Mouse (Mus musculus) midbrain, postnatal 0 days (tissue): ENCODE data around the gene Nat9. TPM values are rescaled to one million over a fixed set of nuclear protein-coding genes. Genes with fewer than 3 reads are reported as not detected.
A peak's percentile ranks its signal among the peaks of the same experiment; 100 is the strongest.

Experiments used
- ATAC-seq: fragments of 200-750 bp; cut with Nextera tagmentation; 2 replicates; pipeline ENCODE4 v1.8.0; 2017; ENCODE audit warnings: moderate number of reproducible peaks, mild to moderate bottlenecking, moderate TSS enrichment, moderate library complexity; ENCODE audit not compliant: low FRiP score
- DNase-seq: peaks from one replicate; pipeline ENCODE4 v3.0.0-alpha.2; 2015; ENCODE audit warnings: low spot score
- H3K27ac ChIP-seq: fragments of 300-500 bp; sonication (generic); 2 replicates; pipeline ENCODE4 v1.5.1; 2014; ENCODE audit warnings: low read depth, mild to moderate bottlenecking, low read length, mixed read lengths
- H3K27me3 ChIP-seq: fragments of 300-500 bp; sonication (generic); 2 replicates; pipeline ENCODE4 v1.6.1; 2014; ENCODE audit warnings: low read length, control low read depth, mixed read lengths; ENCODE audit not compliant: insufficient read depth
- H3K36me3 ChIP-seq: fragments of 300-500 bp; sonication (generic); 2 replicates; pipeline ENCODE4 v1.6.1; 2014; ENCODE audit warnings: low read length, control low read depth, mixed read lengths; ENCODE audit not compliant: insufficient read depth
- H3K4me1 ChIP-seq: fragments of 300-500 bp; sonication (generic); 2 replicates; pipeline ENCODE4 v1.6.1; 2014; ENCODE audit warnings: mild to moderate bottlenecking, control low read depth, antibody characterized with exemption, low read length, mixed read lengths; ENCODE audit not compliant: insufficient read depth
- H3K4me2 ChIP-seq: fragments of 300-500 bp; sonication (generic); 2 replicates; pipeline ENCODE4 v1.6.1; 2014; ENCODE audit warnings: low read depth, mild to moderate bottlenecking, low read length, mixed read lengths; ENCODE audit not compliant: poor library complexity, severe bottlenecking
- H3K4me3 ChIP-seq: fragments of 300-500 bp; sonication (generic); 2 replicates; pipeline ENCODE4 v1.5.1; 2014; ENCODE audit warnings: low read depth, mild to moderate bottlenecking, low read length, moderate library complexity
- H3K9ac ChIP-seq: fragments of 300-500 bp; sonication (generic); replicated peaks from 2 replicates; pipeline ENCODE4 v1.6.1; 2014; ENCODE audit warnings: mild to moderate bottlenecking, low read length, moderate library complexity, mixed read lengths; ENCODE audit not compliant: poor library complexity, severe bottlenecking
- H3K9me3 ChIP-seq: fragments of 300-500 bp; sonication (generic); 2 replicates; pipeline ENCODE4 v1.6.1; 2016; ENCODE audit warnings: low read length, control low read depth
- CTCF ChIP-seq: IDR thresholded peaks from 2 replicates; pipeline ENCODE4 v1.5.1; 2016; ENCODE audit warnings: antibody characterized with exemption, mild to moderate bottlenecking
- WGBS: fragments of 180-500 bp; shearing (Covaris S2); extraction: QIAGEN DNeasy Blood & Tissue Kit; methylation state at CpG from one replicate; pipeline ENCODE4 v1.1.7; 2014; 5-methylcytosine and 5-hydroxymethylcytosine counted together
- polyA plus RNA-seq: library from polyadenylated mRNA; unstranded; fragments of >200 nt; fragmentation: Nextera tagmentation; extraction: Ambion mirVana; gene quantifications from 2 replicates; pipeline ENCODE4 v1.2.1, GENCODE M21; 2015
- total RNA-seq: library from RNA; depleted of rRNA; stranded (reverse); fragments of >200 nt; gene quantifications from 2 replicates; pipeline ENCODE4 v1.2.3, GENCODE M21; 2014

The Nat9 gene
- total and polyA plus RNA-seq, 2 experiments from 2014 or later, result 17.5 to 19.3 TPM

DNA sequence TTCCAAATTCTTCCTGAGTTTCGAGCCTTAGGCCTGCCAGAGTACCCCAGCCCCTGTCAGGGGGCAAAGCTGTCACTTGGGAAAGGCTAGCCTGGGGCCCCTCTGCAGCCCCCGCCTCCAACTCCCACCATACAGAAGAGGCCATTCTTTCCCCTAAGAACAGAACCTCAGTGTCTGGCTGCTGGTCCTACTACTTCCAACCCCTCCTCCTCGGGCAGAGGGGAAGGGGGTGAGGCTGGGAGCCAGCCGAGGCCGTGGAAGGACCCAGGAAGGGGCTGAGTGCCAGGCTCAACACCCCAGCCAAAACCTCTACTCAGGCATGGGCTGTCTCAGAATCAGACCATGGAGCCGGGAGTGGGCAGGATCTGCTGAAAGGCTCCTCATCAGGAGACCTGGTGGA, 8.5 kb downstream of the Nat9 start:
- Histone ChIP-seq H3K36me3 (peaks cover 5% of the 10 kb centered on the region; the same call in 1 of the 2 replicates), H3K27me3 (0 out of 2 replicates have a peak, but pooled peaks cover 3% of the 10 kb centered on the region), H3K4me1 (peaks cover 5% of the 10 kb centered on the region; the same call in 1 of the 2 replicates), H3K9ac (no peak overlapping the region), H3K27ac (peak overlapping the region; percentile 57; the same call in 1 of the 2 replicates), H3K4me3 (no peak overlapping the region), H3K9me3 (no peaks in the 10 kb centered on the region), H3K4me2 (no peak overlapping the region)
- TF ChIP-seq CTCF, result no peak
- ATAC-seq (peak; percentile 60), DNase-seq (peak; percentile 77)
- 48% methylated on average over 6 of the region's 6 CpGs for WGBS

DNA sequence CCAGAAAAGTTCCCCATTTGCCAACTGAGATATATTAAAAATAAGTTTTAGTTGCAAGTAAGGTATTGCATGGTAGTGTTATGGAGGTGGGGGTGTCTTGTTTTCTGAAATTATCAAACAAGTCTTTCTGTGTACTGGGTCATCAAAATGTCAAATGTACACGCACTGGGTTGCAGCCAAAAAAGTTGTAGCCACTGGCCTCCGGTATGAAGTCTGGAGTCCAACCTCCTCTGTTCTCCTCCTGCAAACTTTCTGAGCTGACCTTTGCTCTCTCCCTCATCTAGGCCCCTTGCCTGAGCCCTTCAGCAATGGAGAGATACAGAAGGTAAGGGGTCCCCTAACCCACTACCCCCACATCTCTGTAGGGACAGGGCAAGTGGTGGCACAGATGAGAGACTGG, 8.9 kb downstream of the Nat9 start:
- Histone ChIP-seq H3K4me3 (no peak overlapping the region), H3K4me2 (no peak overlapping the region), H3K27ac (peak overlapping the region; percentile 55; the same call in 1 of the 2 replicates), H3K9me3 (no peaks in the 10 kb centered on the region), H3K9ac (no peak overlapping the region), H3K4me1 (peaks cover 5% of the 10 kb centered on the region; the same call in 1 of the 2 replicates), H3K27me3 (0 out of 2 replicates have a peak, but pooled peaks cover 3% of the 10 kb centered on the region), H3K36me3 (peaks cover 5% of the 10 kb centered on the region; the same call in 1 of the 2 replicates)
- DNase-seq (no peak), ATAC-seq (no peak)
- TF ChIP-seq CTCF, result no peak
- 82% methylated on average over 2 of the region's 2 CpGs for WGBS

DNA sequence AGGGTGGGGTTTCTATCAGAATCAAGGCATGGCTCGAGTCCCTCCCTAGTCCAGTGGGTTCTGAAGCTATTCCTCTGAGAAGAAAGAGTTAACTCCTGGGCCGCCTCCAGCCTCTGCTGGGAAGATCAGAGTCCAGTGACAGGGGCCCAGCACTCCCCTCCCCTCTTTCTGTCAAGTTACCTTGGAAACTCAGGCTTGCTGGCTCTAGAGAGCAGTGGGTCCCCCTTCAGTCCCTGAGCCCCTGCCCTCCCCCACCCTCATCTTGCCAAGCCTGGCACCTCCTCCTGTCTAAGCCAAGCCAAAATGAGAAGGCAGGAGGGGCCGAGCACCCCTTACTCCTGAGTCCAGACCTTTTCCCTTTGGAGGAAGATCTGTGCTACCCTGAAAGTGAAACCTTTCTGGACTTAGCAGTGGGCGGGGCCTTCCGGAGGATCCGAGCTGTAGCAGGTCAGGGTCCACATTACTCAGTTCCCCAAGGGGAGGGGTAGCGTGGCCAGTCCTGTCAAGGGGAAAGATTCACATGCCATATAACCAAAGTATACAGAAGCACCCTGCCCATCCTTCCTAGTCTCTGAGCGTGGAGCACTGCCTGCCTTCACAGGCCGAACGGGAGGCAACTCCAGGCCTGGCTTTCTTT, 10.0 kb downstream of the Nat9 start:
- ATAC-seq, result peak; percentile 71
- Histone ChIP-seq H3K9me3 (no peaks in the 10 kb centered on the region), H3K27ac (peak overlapping the region; percentile 51; the same call in 1 of the 2 replicates), H3K4me1 (peaks cover 5% of the 10 kb centered on the region; the same call in 1 of the 2 replicates), H3K9ac (no peak overlapping the region), H3K27me3 (peaks cover 3% of the 10 kb centered on the region; the same call in 1 of the 2 replicates), H3K4me3 (no peak overlapping the region), H3K4me2 (no peak overlapping the region), H3K36me3 (peaks cover 3% of the 10 kb centered on the region; the same call in 1 of the 2 replicates)
- no peak for TF ChIP-seq CTCF
- WGBS, result 22% methylated on average over 10 of the region's 10 CpGs
- DNase-seq, result peak; percentile 89

DNA sequence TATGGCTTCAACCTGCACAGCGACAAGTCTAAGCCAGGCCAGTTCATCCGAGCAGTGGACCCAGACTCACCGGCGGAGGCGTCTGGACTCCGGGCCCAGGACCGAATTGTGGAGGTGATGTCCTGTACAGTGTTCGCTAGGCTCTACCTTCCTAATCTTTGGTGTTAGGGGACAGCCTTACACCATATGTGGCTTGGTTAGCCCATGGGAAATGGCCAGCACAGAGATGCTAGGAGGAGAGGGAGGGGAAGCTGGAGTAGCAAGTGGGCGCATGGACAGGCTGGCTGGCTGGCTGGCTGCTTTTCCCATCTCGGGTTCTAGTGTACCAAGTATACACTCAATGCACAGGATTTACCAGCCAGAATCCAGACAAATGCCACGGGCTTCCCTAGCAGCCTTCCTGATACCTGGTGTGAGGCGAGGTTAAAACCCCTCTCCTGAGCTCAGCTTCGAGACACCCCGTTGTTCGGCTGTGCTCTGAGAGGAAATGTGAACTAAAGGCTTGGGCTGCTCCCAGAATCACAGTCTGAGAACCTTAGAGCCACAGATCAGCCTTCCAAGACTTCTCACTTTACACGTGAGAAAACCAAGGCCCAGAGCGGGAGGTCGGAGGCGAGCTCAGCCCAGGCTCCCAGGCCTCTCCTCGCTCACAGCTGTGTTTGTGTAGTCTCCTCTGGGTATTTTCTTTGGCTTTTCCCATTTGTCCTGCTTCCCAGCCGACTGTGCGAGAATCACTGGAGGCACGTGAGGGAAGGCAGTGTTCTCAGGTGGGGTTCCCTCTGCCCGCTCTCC, 11.1 kb downstream of the Nat9 start:
- peak overlapping the region; percentile 18; the same call in 1 of the 2 replicates for H3K27ac ChIP-seq
- no peak overlapping the region for H3K4me2 ChIP-seq
- no peaks in the 10 kb centered on the region for H3K9me3 ChIP-seq
- H3K27me3 ChIP-seq, result peaks cover 3% of the 10 kb centered on the region; the same call in 1 of the 2 replicates
- TF ChIP-seq CTCF, result no peak
- no peak overlapping the region for H3K9ac ChIP-seq
- DNase-seq, result no peak
- H3K36me3 ChIP-seq, result no peaks in the 10 kb centered on the region
- H3K4me3 ChIP-seq, result no peak overlapping the region
- no peak for ATAC-seq
- peaks cover 5% of the 10 kb centered on the region; the same call in 1 of the 2 replicates for H3K4me1 ChIP-seq
- WGBS, result 66% methylated on average over 24 of the region's 24 CpGs

DNA sequence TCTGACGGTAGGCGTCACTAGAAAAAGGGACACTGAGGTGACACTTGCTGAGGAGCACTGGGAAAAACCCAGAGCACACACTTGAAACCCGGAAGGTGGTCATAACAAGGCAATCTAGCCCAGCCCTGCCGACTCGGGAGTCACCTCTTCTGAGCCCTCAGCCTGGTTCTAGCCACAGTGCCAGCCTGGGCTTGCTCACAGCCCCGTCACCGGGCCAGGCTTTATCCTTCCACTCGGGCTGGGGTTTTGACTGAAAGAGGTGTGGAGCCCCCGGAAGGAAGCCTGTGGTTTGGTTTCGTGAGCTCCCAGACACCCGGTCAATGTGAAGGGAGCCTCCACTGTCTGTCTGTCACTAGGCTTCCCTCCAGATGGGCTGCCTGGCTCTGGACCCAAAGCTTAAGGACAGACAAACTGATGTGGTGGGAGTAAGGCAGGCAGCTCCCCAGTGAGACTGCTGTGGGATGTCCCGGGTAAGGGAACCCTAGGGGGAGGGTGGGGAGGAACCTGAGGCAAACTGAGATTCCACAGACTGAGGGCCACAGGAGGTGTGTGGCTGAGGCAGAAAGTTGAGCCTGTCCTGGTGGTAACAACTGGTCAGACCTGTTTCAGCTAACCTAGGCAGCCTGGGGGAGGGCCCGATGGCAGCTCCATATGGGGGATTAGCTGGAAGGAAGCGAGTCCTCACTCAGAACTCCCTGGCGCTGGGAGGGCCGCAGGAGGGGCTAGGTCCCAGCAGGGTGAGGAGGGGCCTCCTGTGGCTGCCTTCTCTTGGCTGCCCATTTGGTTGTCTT, 13.9 kb downstream of the Nat9 start:
- TF ChIP-seq CTCF, result no peak
- 23% methylated on average over 16 of the region's 16 CpGs for WGBS
- H3K4me3 ChIP-seq, result no peak overlapping the region
- H3K9me3 ChIP-seq, result no peaks in the 10 kb centered on the region
- no peak overlapping the region for H3K9ac ChIP-seq
- peaks cover 3% of the 10 kb centered on the region; the same call in 1 of the 2 replicates for H3K4me1 ChIP-seq
- DNase-seq (no peak), ATAC-seq (no peak)
- no peak overlapping the region for H3K4me2 ChIP-seq
- H3K27ac ChIP-seq, result no peak overlapping the region
- H3K27me3 ChIP-seq, result peaks cover 3% of the 10 kb centered on the region; the same call in 1 of the 2 replicates
- H3K36me3 ChIP-seq, result no peaks in the 10 kb centered on the region
